Mouse (Mus musculus): ENCODE measurements around the gene Olfr1224-ps1. TPM values are rescaled to one million over a fixed set of nuclear protein-coding genes. Genes with fewer than 3 reads are reported as not detected.
"Not testable (repeated sequence)": the region's sequence is repeated elsewhere in the genome, so short reads cannot be mapped to it uniquely, and the experiment has no call there.

Gene Olfr1224-ps1
- not detected for total RNA-seq (2021)
- polyA plus RNA-seq (2012; rRNA removed) = not detected in 2 replicates
- long read RNA-seq = 0 reads

DNA sequence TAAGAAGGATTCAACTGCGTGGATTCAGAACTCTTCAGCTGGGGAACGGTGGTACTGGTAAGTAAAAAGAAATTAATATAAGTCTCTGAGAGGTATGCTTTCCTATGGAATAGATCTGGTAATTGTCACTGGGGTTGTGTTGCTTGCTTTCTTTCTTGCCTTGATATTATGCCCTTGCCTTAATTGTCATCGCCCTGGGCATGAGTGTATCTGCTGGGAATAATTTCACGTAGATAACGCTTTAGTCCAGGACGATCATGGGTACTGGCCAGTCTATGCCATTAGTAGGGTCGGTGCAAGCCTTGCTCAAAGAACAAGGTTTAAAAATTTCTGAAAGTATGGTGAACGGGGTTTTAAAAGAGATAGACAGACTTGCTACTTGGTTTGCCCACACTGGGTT lies at the start of gene Olfr1224-ps1:
Gene Olfr1224-ps1, minus strand, starts transcription at position 101 of the 400 bp plus-strand sequence.
- H3K27me3 ChIP-seq (ENCODE audit: control insufficient read depth, insufficient read depth, low read length); H3K9ac ChIP-seq (ENCODE audit: low read depth, low read length); H3K4me1 ChIP-seq (ENCODE audit: control insufficient read depth, insufficient read depth, low read length); H3K79me2 ChIP-seq (replicated peaks; ENCODE audit: control insufficient read depth, insufficient read depth, low read length); DNase-seq; intact Hi-C loops (cut with DNase I); H3K4me3 ChIP-seq; H3K27ac ChIP-seq; H3K36me3 ChIP-seq (ENCODE audit: control insufficient read depth, insufficient read depth, low read length): not testable (repeated sequence)
- 85% methylated on average over 8 of the region's 8 CpGs for WGBS

DNA sequence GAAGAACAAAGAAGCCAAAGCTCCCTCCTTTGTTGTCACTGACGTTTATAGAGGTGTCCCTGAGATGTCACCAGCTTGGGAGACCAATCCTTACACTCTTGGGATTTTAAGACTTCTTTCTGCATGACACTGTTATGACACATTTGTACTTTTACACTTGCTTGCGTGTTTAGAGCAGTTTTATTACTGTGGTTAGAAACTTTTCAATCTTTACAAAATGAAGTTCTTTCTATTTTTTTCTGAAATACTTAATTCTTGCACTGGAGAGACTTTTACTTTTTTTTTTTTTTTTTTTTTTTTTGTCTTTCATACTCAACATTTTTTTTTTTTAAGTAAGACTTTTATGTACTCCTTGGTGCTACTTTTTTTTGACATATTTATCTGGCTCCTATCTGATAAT lies 36.1 kb upstream of the Olfr1224-ps1 start, which contains the start of gene Olfr1226:
Gene Olfr1226, minus strand, starts transcription at position 101 of the 400 bp plus-strand sequence.
- Histone ChIP-seq H3K4me1 (ENCODE audit: control insufficient read depth, insufficient read depth, low read length) (no peaks in the 10 kb centered on the region), H3K36me3 (ENCODE audit: control insufficient read depth, insufficient read depth, low read length) (no peaks in the 10 kb centered on the region), H3K79me2 (replicated peaks; ENCODE audit: control insufficient read depth, insufficient read depth, low read length) (no peaks in the 10 kb centered on the region), H3K27me3 (ENCODE audit: control insufficient read depth, insufficient read depth, low read length) (no peaks in the 10 kb centered on the region), H3K9ac (ENCODE audit: low read depth, low read length) (no peak within 1 kb of the TSS), H3K27ac (no peak within 1 kb of the TSS), H3K4me3 (no peak within 1 kb of the TSS)
- WGBS = 46% methylated on average over 2 of the region's 2 CpGs
- no peak for DNase-seq
- TF ChIP-seq CTCF (IDR thresholded peaks at IDR 0.05) (no peak), EP300 (IDR thresholded peaks at IDR 0.05; ENCODE audit: insufficient read depth, low read depth, low read length) (no peak), POLR2A (IDR thresholded peaks at IDR 0.05; ENCODE audit: insufficient read depth, low read depth, low read length) (no peak)
- intact Hi-C loops (cut with DNase I) = no loop called here

DNA sequence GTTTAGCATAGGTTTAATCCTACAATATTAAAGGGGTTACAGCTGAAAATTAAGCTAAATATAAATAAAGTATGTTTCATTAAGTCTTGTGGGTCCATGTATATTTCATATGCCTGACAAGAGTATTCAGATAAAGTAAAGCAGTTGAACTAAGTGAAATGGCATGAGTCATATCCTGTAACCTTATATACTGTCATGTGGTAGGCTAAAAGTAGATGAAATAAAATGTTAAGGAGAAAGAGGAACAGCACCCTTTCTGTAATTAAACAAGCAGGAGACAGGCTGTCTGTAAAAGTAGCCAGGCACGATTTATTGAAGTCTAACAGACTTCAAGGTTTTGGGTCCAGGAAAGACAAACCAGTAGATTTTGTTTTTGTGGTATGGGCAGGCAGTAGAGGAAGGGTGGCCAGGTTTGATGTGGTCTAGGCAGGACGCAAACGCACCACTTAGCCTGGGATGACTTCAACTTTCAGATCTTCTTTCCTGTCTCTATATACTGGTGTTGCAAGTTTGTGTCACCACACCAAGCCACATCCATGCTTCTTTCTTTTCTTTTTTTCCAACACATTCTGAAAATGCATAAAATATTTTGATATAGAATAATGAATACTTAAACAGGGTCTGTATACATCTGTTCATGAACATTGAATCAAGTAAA lies 32.6 kb upstream of the Olfr1224-ps1 start:
- Histone ChIP-seq H3K27me3 (ENCODE audit: control insufficient read depth, insufficient read depth, low read length) (no peaks in the 10 kb centered on the region), H3K4me1 (ENCODE audit: control insufficient read depth, insufficient read depth, low read length) (no peaks in the 10 kb centered on the region), H3K9ac (ENCODE audit: low read depth, low read length) (no peak overlapping the region), H3K79me2 (replicated peaks; ENCODE audit: control insufficient read depth, insufficient read depth, low read length) (no peaks in the 10 kb centered on the region), H3K4me3 (no peak overlapping the region), H3K27ac (no peak overlapping the region), H3K36me3 (ENCODE audit: control insufficient read depth, insufficient read depth, low read length) (no peaks in the 10 kb centered on the region)
- no peak for TF ChIP-seq EP300 (IDR thresholded peaks at IDR 0.05; ENCODE audit: insufficient read depth, low read depth, low read length)
- no peak for TF ChIP-seq CTCF (IDR thresholded peaks at IDR 0.05)
- no peak for TF ChIP-seq POLR2A (IDR thresholded peaks at IDR 0.05; ENCODE audit: insufficient read depth, low read depth, low read length)
- intact Hi-C loops (cut with DNase I) = no loop called here
- WGBS = 68% methylated on average over 3 of the region's 3 CpGs
- no peak for DNase-seq

DNA sequence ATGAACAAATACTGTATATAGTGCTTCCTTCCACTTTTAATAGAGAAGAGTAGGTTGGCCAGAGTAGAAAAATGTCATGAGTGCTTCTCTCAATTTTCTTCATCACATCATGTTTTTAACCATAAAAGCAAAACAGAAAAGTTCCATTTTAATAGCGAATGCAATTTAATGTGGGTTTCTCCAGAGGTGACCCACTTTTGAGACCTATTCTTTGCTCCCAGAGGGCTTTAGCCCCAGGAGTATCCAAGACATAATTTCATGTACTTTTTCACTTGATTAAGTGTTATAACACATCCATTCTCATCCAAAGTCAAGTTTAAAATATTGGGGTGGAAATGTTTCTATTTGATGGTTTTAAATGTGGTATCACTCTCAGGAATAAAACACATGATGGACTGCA lies 10.7 kb upstream of the Olfr1224-ps1 start, which contains the start of gene Olfr1225:
Gene Olfr1225, minus strand, starts transcription at position 101 of the 400 bp plus-strand sequence.
- DNase-seq = no peak
- TF ChIP-seq CTCF (IDR thresholded peaks at IDR 0.05) = no peak
- no peak for TF ChIP-seq POLR2A (IDR thresholded peaks at IDR 0.05; ENCODE audit: insufficient read depth, low read depth, low read length)
- TF ChIP-seq EP300 (IDR thresholded peaks at IDR 0.05; ENCODE audit: insufficient read depth, low read depth, low read length) = no peak
- intact Hi-C loops (cut with DNase I) = no loop called here
- Histone ChIP-seq H3K36me3 (ENCODE audit: control insufficient read depth, insufficient read depth, low read length) (no peaks in the 10 kb centered on the region), H3K4me3 (no peak within 1 kb of the TSS), H3K27me3 (ENCODE audit: control insufficient read depth, insufficient read depth, low read length) (no peaks in the 10 kb centered on the region), H3K79me2 (replicated peaks; ENCODE audit: control insufficient read depth, insufficient read depth, low read length) (no peaks in the 10 kb centered on the region), H3K9ac (ENCODE audit: low read depth, low read length) (no peak within 1 kb of the TSS), H3K4me1 (ENCODE audit: control insufficient read depth, insufficient read depth, low read length) (no peaks in the 10 kb centered on the region), H3K27ac (no peak within 1 kb of the TSS)
- WGBS = 74% methylated on average over 1 of the region's 1 CpGs

DNA sequence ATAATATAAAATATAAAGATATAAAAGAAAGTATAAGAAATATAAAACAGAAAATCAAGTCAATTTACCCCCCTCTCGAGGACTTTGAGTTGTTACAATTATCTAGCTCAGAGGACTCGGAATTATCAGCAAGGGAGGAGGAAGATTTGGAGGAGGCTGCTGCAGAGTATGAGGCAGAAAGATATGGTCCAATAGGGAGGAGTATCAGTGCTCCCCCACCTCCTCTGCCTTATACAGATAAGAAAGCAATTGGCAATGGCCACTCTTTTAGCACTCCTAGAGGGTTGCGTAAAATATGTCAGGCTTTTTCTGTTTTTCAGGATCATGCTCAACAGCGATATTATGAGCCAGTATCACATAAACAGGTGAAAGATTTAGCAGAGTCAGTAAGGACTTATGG lies 820 bp upstream of the Olfr1224-ps1 start:
- WGBS = 61% methylated on average over 4 of the region's 4 CpGs
- not testable (repeated sequence) for DNase-seq; H3K79me2 ChIP-seq (replicated peaks; ENCODE audit: control insufficient read depth, insufficient read depth, low read length)

DNA sequence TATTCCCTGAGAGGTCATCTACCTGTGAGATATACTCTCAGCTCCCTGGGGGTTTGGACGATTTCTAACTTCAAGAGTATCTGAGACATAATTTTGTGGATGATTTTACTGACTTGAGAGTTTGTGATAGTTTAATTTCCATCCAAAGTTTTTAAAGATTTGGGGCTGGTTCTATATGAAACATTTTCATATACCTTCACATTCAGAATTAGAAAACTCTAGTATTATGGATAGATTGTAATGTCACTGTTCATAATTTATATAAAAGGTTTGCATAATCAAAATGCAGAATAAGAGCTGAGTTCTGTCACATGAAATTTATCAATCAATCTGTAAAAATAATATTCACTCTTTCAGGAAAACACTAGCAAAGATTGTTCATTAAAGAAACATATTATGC lies 12.4 kb downstream of the Olfr1224-ps1 start, which contains the start of gene Olfr1223:
Gene Olfr1223, minus strand, starts transcription at position 101 of the 400 bp plus-strand sequence.
- WGBS = 46% methylated on average over 1 of the region's 1 CpGs
- Histone ChIP-seq H3K27me3 (ENCODE audit: control insufficient read depth, insufficient read depth, low read length) (no peaks in the 10 kb centered on the region), H3K27ac (no peak within 1 kb of the TSS), H3K4me1 (ENCODE audit: control insufficient read depth, insufficient read depth, low read length) (no peaks in the 10 kb centered on the region), H3K4me3 (no peak within 1 kb of the TSS), H3K79me2 (replicated peaks; ENCODE audit: control insufficient read depth, insufficient read depth, low read length) (no peaks in the 10 kb centered on the region), H3K36me3 (ENCODE audit: control insufficient read depth, insufficient read depth, low read length) (no peaks in the 10 kb centered on the region), H3K9ac (ENCODE audit: low read depth, low read length) (no peak within 1 kb of the TSS)
- TF ChIP-seq POLR2A (IDR thresholded peaks at IDR 0.05; ENCODE audit: insufficient read depth, low read depth, low read length) = no peak
- TF ChIP-seq CTCF (IDR thresholded peaks at IDR 0.05) = no peak
- intact Hi-C loops (cut with DNase I) = no loop called here
- no peak for DNase-seq

More for the DNA sequence above, 820 bp upstream of the Olfr1224-ps1 start:
- H3K4me1 ChIP-seq (ENCODE audit: control insufficient read depth, insufficient read depth, low read length); H3K9ac ChIP-seq (ENCODE audit: low read depth, low read length); H3K27me3 ChIP-seq (ENCODE audit: control insufficient read depth, insufficient read depth, low read length); H3K36me3 ChIP-seq (ENCODE audit: control insufficient read depth, insufficient read depth, low read length); intact Hi-C loops (cut with DNase I); H3K27ac ChIP-seq; H3K4me3 ChIP-seq: not testable (repeated sequence)

Data from heart, adult 2 months (tissue).